Mouse (Mus musculus) neural tube, embryonic 13.5 days (tissue): ENCODE data around the gene Clybl. TPM values are rescaled to one million over a fixed set of nuclear protein-coding genes. Genes with fewer than 3 reads are reported as not detected.
A peak's percentile ranks its signal among the peaks of the same experiment; 100 is the strongest.

ENCODE experiments used
- ATAC-seq: fragments of 200-750 bp; cut with Nextera tagmentation; 2 replicates; pipeline ENCODE4 v1.8.0; 2017; ENCODE audit warnings: low read depth, mild to moderate bottlenecking, moderate TSS enrichment, moderate library complexity
- H3K27ac ChIP-seq: fragments of 300-500 bp; sonication (generic); replicated peaks from 2 replicates; pipeline ENCODE4 v1.5.1; 2015; ENCODE audit warnings: moderate library complexity, mild to moderate bottlenecking, inconsistent platforms
- H3K27me3 ChIP-seq: fragments of 300-500 bp; sonication (generic); 2 replicates; pipeline ENCODE4 v1.6.1; 2015; ENCODE audit warnings: mild to moderate bottlenecking, inconsistent platforms
- H3K36me3 ChIP-seq: fragments of 300-500 bp; sonication (generic); 2 replicates; pipeline ENCODE4 v1.6.1; 2015; ENCODE audit warnings: mild to moderate bottlenecking, inconsistent platforms
- H3K4me1 ChIP-seq: fragments of 300-500 bp; sonication (generic); replicated peaks from 2 replicates; pipeline ENCODE4 v1.6.1; 2015; ENCODE audit warnings: inconsistent platforms
- H3K4me2 ChIP-seq: fragments of 300-500 bp; sonication (generic); 2 replicates; pipeline ENCODE4 v1.6.1; 2015; ENCODE audit warnings: inconsistent platforms, mild to moderate bottlenecking, moderate library complexity
- H3K4me3 ChIP-seq: fragments of 300-500 bp; sonication (generic); 2 replicates; pipeline ENCODE4 v1.5.1; 2015; ENCODE audit warnings: mild to moderate bottlenecking, inconsistent platforms
- H3K9ac ChIP-seq: fragments of 300-500 bp; sonication (generic); 2 replicates; pipeline ENCODE4 v1.6.1; 2015; ENCODE audit warnings: moderate library complexity, mild to moderate bottlenecking, inconsistent platforms
- H3K9me3 ChIP-seq: fragments of 300-500 bp; sonication (generic); 2 replicates; pipeline ENCODE4 v1.6.1; 2016; ENCODE audit warnings: inconsistent platforms
- WGBS: fragments of 180-500 bp; shearing (Covaris S2); methylation state at CpG from one replicate; pipeline ENCODE4 v1.1.7; 2015; 5-methylcytosine and 5-hydroxymethylcytosine counted together
- polyA plus RNA-seq: library from polyadenylated mRNA; unstranded; fragments of >200 nt; fragmentation: Nextera tagmentation; extraction: Ambion mirVana; gene quantifications from 2 replicates; pipeline ENCODE4 v1.2.1, GENCODE M21; 2015

Clybl gene
- polyA plus RNA-seq, 1 experiment from 2014 or later = 10.2 TPM

GRCm38 (mm10) chr14:122258297-122258696 lies 76.8 kb downstream of the Clybl start:
- H3K4me2 ChIP-seq = no peak overlapping the region
- no peak overlapping the region for H3K9ac ChIP-seq
- no peak overlapping the region for H3K27ac ChIP-seq
- WGBS = 13% methylated on average over 5 of the region's 5 CpGs
- H3K4me3 ChIP-seq = no peak overlapping the region
- peaks cover 23% of the 10 kb centered on the region for H3K4me1 ChIP-seq
- 0 out of 2 replicates have a peak, but pooled peaks cover 2% of the 10 kb centered on the region for H3K9me3 ChIP-seq
- no peaks in the 10 kb centered on the region for H3K36me3 ChIP-seq
- peaks cover 79% of the 10 kb centered on the region for H3K27me3 ChIP-seq
- ATAC-seq = no peak

GRCm38 (mm10) chr14:122261250-122261649 lies 79.7 kb downstream of the Clybl start:
- peaks cover 60% of the 10 kb centered on the region for H3K27me3 ChIP-seq
- WGBS = 81% methylated on average over 1 of the region's 1 CpGs

GRCm38 (mm10) chr14:122262851-122263659 lies 81.6 kb downstream of the Clybl start:
- Histone ChIP-seq H3K9ac (no peak overlapping the region), H3K36me3 (no peaks in the 10 kb centered on the region), H3K27me3 (peaks cover 48% of the 10 kb centered on the region), H3K4me1 (no peaks in the 10 kb centered on the region; the same call in 1 of the 2 replicates), H3K9me3 (no peaks in the 10 kb centered on the region), H3K4me3 (no peak overlapping the region), H3K27ac (no peak overlapping the region), H3K4me2 (no peak overlapping the region)
- ATAC-seq = no peak
- WGBS = 19% methylated on average over 16 of the region's 16 CpGs

More at GRCm38 (mm10) chr14:122261250-122261649, 79.7 kb downstream of the Clybl start:
- Histone ChIP-seq H3K36me3 (no peaks in the 10 kb centered on the region), H3K4me2 (no peak overlapping the region), H3K4me3 (no peak overlapping the region), H3K9ac (no peak overlapping the region), H3K9me3 (no peaks in the 10 kb centered on the region), H3K27ac (no peak overlapping the region), H3K4me1 (peaks cover 11% of the 10 kb centered on the region)
- no peak for ATAC-seq

GRCm38 (mm10) chr14:122265214-122265613 lies 83.7 kb downstream of the Clybl start:
- Histone ChIP-seq H3K4me2 (no peak overlapping the region), H3K9me3 (no peaks in the 10 kb centered on the region), H3K9ac (no peak overlapping the region), H3K4me3 (no peak overlapping the region), H3K27ac (no peak overlapping the region), H3K4me1 (no peaks in the 10 kb centered on the region), H3K36me3 (no peaks in the 10 kb centered on the region), H3K27me3 (peaks cover 40% of the 10 kb centered on the region)
- ATAC-seq = no peak
- WGBS = 74% methylated on average over 7 of the region's 7 CpGs

GRCm38 (mm10) chr14:122267590-122267989 lies 86.1 kb downstream of the Clybl start:
- H3K27me3 ChIP-seq = peaks cover 42% of the 10 kb centered on the region
- H3K36me3 ChIP-seq = no peaks in the 10 kb centered on the region
- no peak overlapping the region for H3K9ac ChIP-seq
- peaks cover 10% of the 10 kb centered on the region for H3K4me1 ChIP-seq
- WGBS = 34% methylated on average over 4 of the region's 4 CpGs
- H3K9me3 ChIP-seq = no peaks in the 10 kb centered on the region
- H3K4me2 ChIP-seq = no peak overlapping the region
- H3K4me3 ChIP-seq = no peak overlapping the region
- ATAC-seq = no peak
- H3K27ac ChIP-seq = no peak overlapping the region

GRCm38 (mm10) chr14:122271104-122271746 lies 89.7 kb downstream of the Clybl start:
- H3K4me1 ChIP-seq = peaks cover 10% of the 10 kb centered on the region
- H3K4me3 ChIP-seq = no peak overlapping the region
- no peak overlapping the region for H3K9ac ChIP-seq
- H3K4me2 ChIP-seq = peak overlapping the region; percentile 20; the same call in 1 of the 2 replicates
- no peaks in the 10 kb centered on the region for H3K36me3 ChIP-seq
- H3K27ac ChIP-seq = no peak overlapping the region
- 20% methylated on average over 14 of the region's 14 CpGs for WGBS
- peak; percentile 23; the same call in 1 of the 2 replicates for ATAC-seq
- peaks cover 29% of the 10 kb centered on the region for H3K27me3 ChIP-seq
- no peaks in the 10 kb centered on the region for H3K9me3 ChIP-seq

- peaks cover 48% of the 10 kb centered on the region for H3K27me3 ChIP-seq
- peaks cover 18% of the 10 kb centered on the region; the same call in 1 of the 2 replicates for H3K4me1 ChIP-seq
- ATAC-seq = no peak
- H3K4me3 ChIP-seq = no peak overlapping the region
- H3K36me3 ChIP-seq = no peaks in the 10 kb centered on the region
- no peak overlapping the region for H3K27ac ChIP-seq
- H3K4me2 ChIP-seq = no peak overlapping the region
- WGBS = 84% methylated on average over 8 of the region's 8 CpGs
- no peaks in the 10 kb centered on the region for H3K9me3 ChIP-seq
- no peak overlapping the region for H3K9ac ChIP-seq
Measured at GRCm38 (mm10) chr14:122277142-122277541, 95.6 kb downstream of the Clybl start.

- Histone ChIP-seq H3K9me3 (no peaks in the 10 kb centered on the region), H3K9ac (no peak overlapping the region), H3K27ac (no peak overlapping the region), H3K4me1 (peaks cover 18% of the 10 kb centered on the region; the same call in 1 of the 2 replicates), H3K36me3 (no peaks in the 10 kb centered on the region), H3K4me3 (no peak overlapping the region), H3K27me3 (peaks cover 58% of the 10 kb centered on the region), H3K4me2 (no peak overlapping the region)
- 19% methylated on average over 16 of the region's 16 CpGs for WGBS
- no peak for ATAC-seq
Measured at GRCm38 (mm10) chr14:122279462-122280308, 98.2 kb downstream of the Clybl start.

- Histone ChIP-seq H3K9me3 (no peaks in the 10 kb centered on the region), H3K27me3 (peaks cover 58% of the 10 kb centered on the region), H3K9ac (no peak overlapping the region), H3K36me3 (no peaks in the 10 kb centered on the region), H3K4me2 (0 out of 2 replicates have a peak overlapping the region, but pooled peaks have one; percentile 18), H3K4me3 (no peak overlapping the region), H3K4me1 (peaks cover 18% of the 10 kb centered on the region; the same call in 1 of the 2 replicates), H3K27ac (no peak overlapping the region)
- ATAC-seq = no peak
- WGBS = 15% methylated on average over 21 of the region's 21 CpGs
Measured at GRCm38 (mm10) chr14:122280309-122281071, 99.0 kb downstream of the Clybl start.

GRCm38 (mm10) chr14:122281072-122281634 lies 99.6 kb downstream of the Clybl start:
- H3K4me2 ChIP-seq = 0 out of 2 replicates have a peak overlapping the region, but pooled peaks have one; percentile 18
- H3K9ac ChIP-seq = no peak overlapping the region
- no peak overlapping the region for H3K4me3 ChIP-seq
- WGBS = 22% methylated on average over 9 of the region's 9 CpGs
- no peaks in the 10 kb centered on the region for H3K9me3 ChIP-seq
- peaks cover 58% of the 10 kb centered on the region for H3K27me3 ChIP-seq
- no peak overlapping the region for H3K27ac ChIP-seq
- H3K36me3 ChIP-seq = no peaks in the 10 kb centered on the region
- H3K4me1 ChIP-seq = peaks cover 18% of the 10 kb centered on the region; the same call in 1 of the 2 replicates
- ATAC-seq = no peak

- whole genome bisulfite sequencing = 84% methylated on average over 5 of the region's 5 CpGs
- Histone ChIP-seq H3K27ac (no peak overlapping the region), H3K9ac (no peak overlapping the region), H3K27me3 (peaks cover 60% of the 10 kb centered on the region), H3K4me3 (no peak overlapping the region), H3K36me3 (no peaks in the 10 kb centered on the region), H3K4me1 (peaks cover 18% of the 10 kb centered on the region; the same call in 1 of the 2 replicates), H3K9me3 (no peaks in the 10 kb centered on the region), H3K4me2 (no peak overlapping the region)
- ATAC-seq = no peak
Measured at GRCm38 (mm10) chr14:122283959-122284358, 102.5 kb downstream of the Clybl start.
